Mouse (Mus musculus): ENCODE measurements around the gene Cep128.

DNA sequence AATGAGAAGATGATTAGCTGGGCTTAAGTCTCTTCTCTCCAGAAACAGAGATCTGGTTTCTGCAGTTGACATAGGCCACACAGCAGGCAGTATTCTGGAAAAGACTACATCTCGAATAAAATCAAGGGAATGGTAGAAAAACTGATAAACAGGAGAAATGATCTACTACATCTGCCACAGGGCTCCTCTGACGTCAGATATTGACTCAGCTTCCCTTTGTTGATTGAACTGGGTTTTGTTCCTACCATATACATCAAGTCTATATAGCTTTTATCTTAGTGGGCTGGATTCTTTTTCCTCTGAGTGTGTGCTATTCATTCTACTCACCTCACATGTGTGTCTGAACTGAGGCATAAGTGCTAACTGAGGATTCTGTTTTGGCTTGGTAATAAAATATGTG is 200.3 kb downstream of the Cep128 start:
- TF ChIP-seq CEBPB (IDR thresholded peaks at IDR 0.05; ENCODE audit: low read depth) (no peak), CTCF (IDR thresholded peaks at IDR 0.05; ENCODE audit: control insufficient read depth, insufficient read depth, insufficient read length) (no peak), MAX (IDR thresholded peaks at IDR 0.05) (no peak), USF1 (IDR thresholded peaks at IDR 0.05; ENCODE audit: low read depth) (no peak), FOSL1 (IDR thresholded peaks at IDR 0.05; ENCODE audit: insufficient read depth, low read length, poor library complexity, severe bottlenecking) (no peak)
